Mouse (Mus musculus) bone marrow macrophage, adult 2 months (primary cell): ENCODE results near the gene Aicda.
A peak's percentile ranks its signal among the peaks of the same experiment; 100 is the strongest.

Source experiments
- CTCF ChIP-seq: IDR thresholded peaks from 2 replicates; pipeline ENCODE4 v1.5.1; 2012; ENCODE audit warnings: low read depth, mild to moderate bottlenecking, low read length, moderate library complexity
- POLR2A ChIP-seq: IDR thresholded peaks from 2 replicates; pipeline ENCODE4 v1.6.1; 2012; ENCODE audit warnings: mild to moderate bottlenecking, low read depth, low read length, borderline replicate concordance

- TF ChIP-seq POLR2A (no peak), CTCF (0 out of 2 replicates have a peak, but pooled peaks have one; percentile 14)
These were observed 51.9 kb downstream of the Aicda start for GRCm38 (mm10) chr6:122605483-122605882.
